Mouse (Mus musculus): ENCODE measurements around the gene Kcna10. TPM values are rescaled to one million over a fixed set of nuclear protein-coding genes. Genes with fewer than 3 reads are reported as not detected.

Kcna10 gene
- polyA plus RNA-seq, 1 experiment from 2014 or later, result not detected

DNA sequence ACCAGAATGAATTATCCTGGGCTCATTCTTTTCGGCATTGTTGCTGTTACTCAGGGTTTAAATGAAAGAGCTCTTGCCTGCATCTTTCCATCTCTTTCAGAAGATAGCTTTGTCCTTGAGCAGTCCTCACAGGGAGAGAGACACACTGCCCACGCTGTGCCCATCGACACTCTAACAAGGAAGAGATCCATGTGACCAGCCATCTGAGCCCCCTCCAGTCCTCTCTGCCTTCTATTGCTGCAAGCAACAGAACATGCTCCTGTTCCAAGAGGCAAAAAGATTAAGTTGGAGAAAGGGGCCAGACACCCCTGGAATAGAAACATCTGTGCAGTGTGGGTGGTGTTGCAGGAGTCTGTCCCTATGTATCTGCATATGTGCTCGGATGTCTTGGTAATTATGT, 4.2 kb downstream of the Kcna10 start:
- DNase-seq (ENCODE audit: low spot score), result no peak
- Histone ChIP-seq H3K9me3 (ENCODE audit: control insufficient read depth, low read length) (no peaks in the 10 kb centered on the region), H3K27ac (no peak overlapping the region), H3K9ac (no peak overlapping the region), H3K36me3 (replicated peaks; ENCODE audit: control insufficient read depth, insufficient read depth) (no peaks in the 10 kb centered on the region), H3K4me3 (replicated peaks; ENCODE audit: low read length) (no peak overlapping the region), H3K4me1 (replicated peaks; ENCODE audit: control insufficient read depth, insufficient read depth, low read length) (no peaks in the 10 kb centered on the region), H3K27me3 (ENCODE audit: control insufficient read depth, insufficient read depth, low read length) (no peaks in the 10 kb centered on the region), H3K4me2 (replicated peaks) (no peak overlapping the region)
- 74% methylated on average over 4 of the region's 4 CpGs for WGBS
- no peak for ATAC-seq (ENCODE audit: low FRiP score)

DNA sequence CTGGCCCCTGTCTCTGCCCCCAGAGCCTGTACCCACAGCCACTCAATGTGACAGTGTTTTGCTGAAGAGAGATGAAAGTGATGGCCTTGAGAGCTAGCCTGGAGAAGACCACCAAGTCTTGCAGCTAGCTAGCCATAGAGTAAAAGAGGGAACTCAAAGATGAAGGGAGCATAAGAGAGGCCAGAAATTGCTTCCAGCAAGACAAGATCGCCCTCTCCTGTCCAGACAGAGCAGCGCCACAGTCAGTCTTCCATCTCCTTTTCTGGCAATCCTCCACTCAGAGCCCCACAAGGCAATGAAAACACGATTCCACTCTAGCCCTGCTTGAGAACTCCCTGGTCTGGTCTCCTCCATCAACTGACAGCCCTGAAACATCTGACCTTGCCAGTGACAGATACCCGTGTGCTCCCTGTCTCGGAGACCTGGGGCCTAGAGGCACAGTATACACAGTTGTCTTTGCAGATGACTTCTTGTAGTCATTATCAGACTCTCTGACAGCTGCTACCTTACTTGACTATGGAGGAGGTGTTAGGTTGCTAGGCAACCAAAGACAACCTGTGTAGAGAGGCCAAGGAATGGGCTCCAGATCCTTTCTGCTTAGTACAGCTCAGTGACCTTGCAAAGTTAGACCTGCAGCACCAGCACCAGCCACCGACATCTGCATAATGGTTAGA, 5.5 kb downstream of the Kcna10 start:
- peak; percentile 81 for DNase-seq (ENCODE audit: low spot score)
- Histone ChIP-seq H3K9ac (no peak overlapping the region), H3K4me1 (replicated peaks; ENCODE audit: control insufficient read depth, insufficient read depth, low read length) (no peaks in the 10 kb centered on the region), H3K27ac (no peak overlapping the region), H3K9me3 (ENCODE audit: control insufficient read depth, low read length) (no peaks in the 10 kb centered on the region), H3K36me3 (replicated peaks; ENCODE audit: control insufficient read depth, insufficient read depth) (no peaks in the 10 kb centered on the region), H3K27me3 (ENCODE audit: control insufficient read depth, insufficient read depth, low read length) (no peaks in the 10 kb centered on the region), H3K4me3 (replicated peaks; ENCODE audit: low read length) (no peak overlapping the region), H3K4me2 (replicated peaks) (no peak overlapping the region)
- peak; percentile 84 for ATAC-seq (ENCODE audit: low FRiP score)
- whole genome bisulfite sequencing, result 38% methylated on average over 6 of the region's 6 CpGs

DNA sequence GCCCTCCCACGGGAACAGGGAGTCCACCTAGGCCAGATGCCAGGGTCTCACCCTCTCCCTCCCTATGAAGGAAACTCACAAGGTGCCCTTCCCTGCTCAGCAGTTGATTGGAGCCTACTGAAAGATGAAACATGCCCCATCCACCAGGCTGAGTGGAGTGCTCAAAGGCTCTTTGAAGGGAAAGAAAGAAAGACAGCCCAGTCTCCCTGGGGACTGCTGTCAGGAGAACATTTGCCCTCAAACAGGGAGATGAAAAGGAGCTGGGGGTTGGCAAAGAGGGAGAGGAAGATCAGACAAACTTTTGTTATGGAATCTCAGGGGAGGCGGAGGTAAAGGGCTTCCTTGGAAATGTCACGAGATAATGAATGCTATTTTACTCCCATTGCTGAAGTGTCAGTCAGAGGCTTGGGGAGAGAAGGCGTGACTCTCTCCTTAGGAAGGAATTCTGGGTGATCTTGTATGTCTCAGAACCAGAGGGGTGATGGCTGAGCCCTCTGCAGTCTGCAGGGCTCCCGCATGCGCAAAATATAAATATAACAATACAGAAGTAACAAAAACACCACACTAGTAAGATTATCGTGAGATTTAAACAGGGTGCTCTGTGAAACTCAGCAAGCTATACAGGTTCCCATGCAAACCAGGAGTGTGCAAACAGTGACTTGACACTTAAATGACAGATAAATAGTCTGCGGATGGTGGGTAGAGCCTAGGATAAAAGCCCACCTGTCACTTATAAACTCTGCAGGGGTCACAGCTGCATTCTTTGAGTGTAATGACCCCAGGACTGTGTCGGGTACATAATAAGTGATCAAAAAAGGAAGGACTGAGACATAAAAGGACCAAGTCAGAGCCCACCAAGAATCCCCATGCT, 18.7 kb downstream of the Kcna10 start:
- DNase-seq (ENCODE audit: low spot score), result no peak

DNA sequence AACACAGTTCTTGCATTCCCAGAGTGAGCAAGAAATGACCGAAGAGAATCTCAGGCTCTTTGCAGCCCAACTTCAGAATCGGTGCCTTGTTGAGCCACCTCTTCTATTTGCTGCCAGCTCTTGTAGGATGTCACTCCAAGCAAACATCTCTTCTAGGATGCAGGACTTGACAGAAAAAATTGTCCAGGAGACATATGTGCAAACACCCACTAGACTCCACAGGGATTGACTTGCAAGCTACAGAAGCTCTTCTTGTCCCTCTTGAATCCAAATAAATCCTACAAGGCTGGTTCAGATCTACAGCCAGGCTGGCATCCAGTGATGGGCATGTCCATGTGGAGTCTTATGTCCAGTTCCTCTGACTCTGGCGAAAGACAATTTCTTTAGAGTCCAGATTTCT, 21.6 kb downstream of the Kcna10 start:
- Histone ChIP-seq H3K4me3 (replicated peaks; ENCODE audit: low read length) (no peak overlapping the region), H3K4me2 (replicated peaks) (no peak overlapping the region), H3K36me3 (replicated peaks; ENCODE audit: control insufficient read depth, insufficient read depth) (no peaks in the 10 kb centered on the region), H3K27me3 (ENCODE audit: control insufficient read depth, insufficient read depth, low read length) (no peaks in the 10 kb centered on the region), H3K4me1 (replicated peaks; ENCODE audit: control insufficient read depth, insufficient read depth, low read length) (peaks cover 24% of the 10 kb centered on the region; the same call in 1 of the 2 replicates), H3K27ac (no peak overlapping the region), H3K9me3 (ENCODE audit: control insufficient read depth, low read length) (no peaks in the 10 kb centered on the region), H3K9ac (no peak overlapping the region)
- ATAC-seq (ENCODE audit: low FRiP score) (no peak), DNase-seq (ENCODE audit: low spot score) (no peak)
- 96% methylated on average over 3 of the region's 3 CpGs for WGBS

More for the DNA sequence above, 18.7 kb downstream of the Kcna10 start:
- no peaks in the 10 kb centered on the region for H3K9me3 ChIP-seq (ENCODE audit: control insufficient read depth, low read length)
- no peaks in the 10 kb centered on the region for H3K27me3 ChIP-seq (ENCODE audit: control insufficient read depth, insufficient read depth, low read length)
- H3K4me2 ChIP-seq (replicated peaks), result no peak overlapping the region
- H3K9ac ChIP-seq, result no peak overlapping the region
- no peak overlapping the region for H3K27ac ChIP-seq
- H3K4me3 ChIP-seq (replicated peaks; ENCODE audit: low read length), result no peak overlapping the region
- H3K36me3 ChIP-seq (replicated peaks; ENCODE audit: control insufficient read depth, insufficient read depth), result no peaks in the 10 kb centered on the region
- 27% methylated on average over 9 of the region's 9 CpGs for WGBS
- no peak for ATAC-seq (ENCODE audit: low FRiP score)
- H3K4me1 ChIP-seq (replicated peaks; ENCODE audit: control insufficient read depth, insufficient read depth, low read length), result peaks cover 4% of the 10 kb centered on the region; the same call in 1 of the 2 replicates

DNA sequence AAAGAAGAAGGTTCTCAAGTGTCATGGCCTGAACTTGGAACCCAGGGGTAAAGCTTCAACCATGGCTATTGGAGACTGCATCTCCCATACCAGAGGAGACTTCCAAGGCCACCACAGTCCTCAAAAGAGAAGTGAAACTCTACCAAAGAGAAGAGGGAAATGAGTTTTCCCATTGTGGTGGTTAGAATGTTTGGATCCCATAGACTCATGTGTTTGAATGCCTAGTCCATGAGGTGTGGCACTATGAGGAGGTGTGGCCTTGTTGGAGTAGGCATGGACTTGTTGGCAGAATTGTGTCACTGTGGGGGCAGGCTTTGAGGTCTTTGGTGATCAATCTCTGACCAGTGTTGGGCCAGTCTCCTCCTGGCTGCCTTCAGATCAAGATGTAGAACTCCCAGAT, 22.3 kb downstream of the Kcna10 start:
- DNase-seq (ENCODE audit: low spot score), result no peak
- Histone ChIP-seq H3K36me3 (replicated peaks; ENCODE audit: control insufficient read depth, insufficient read depth) (no peaks in the 10 kb centered on the region), H3K9me3 (ENCODE audit: control insufficient read depth, low read length) (no peaks in the 10 kb centered on the region)

DNA sequence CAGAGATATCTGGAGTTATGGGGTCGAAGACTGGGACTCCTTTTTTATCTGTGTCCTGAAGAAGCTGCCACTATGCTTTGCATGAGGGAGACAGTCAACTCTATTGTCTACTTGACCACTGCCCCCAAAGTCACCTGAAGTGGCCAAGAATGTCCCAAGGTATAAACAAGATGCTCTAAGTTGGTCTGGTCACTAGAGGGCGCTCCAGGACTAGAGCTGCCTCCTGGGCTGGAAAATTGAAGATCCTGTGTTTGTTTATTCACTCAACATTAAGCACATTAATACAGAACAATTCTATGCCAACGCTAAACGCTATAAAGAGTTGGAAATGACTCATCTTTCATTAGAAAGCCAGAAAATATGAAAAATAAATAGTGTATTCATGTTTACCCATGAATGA, 23.1 kb downstream of the Kcna10 start:
- ATAC-seq (ENCODE audit: low FRiP score) (no peak), DNase-seq (ENCODE audit: low spot score) (peak; percentile 85)
- WGBS, result 18% methylated on average over 4 of the region's 4 CpGs
- Histone ChIP-seq H3K9me3 (ENCODE audit: control insufficient read depth, low read length) (no peaks in the 10 kb centered on the region), H3K4me1 (replicated peaks; ENCODE audit: control insufficient read depth, insufficient read depth, low read length) (peaks cover 24% of the 10 kb centered on the region; the same call in 1 of the 2 replicates), H3K4me3 (replicated peaks; ENCODE audit: low read length) (no peak overlapping the region), H3K27ac (no peak overlapping the region), H3K9ac (no peak overlapping the region), H3K27me3 (ENCODE audit: control insufficient read depth, insufficient read depth, low read length) (no peaks in the 10 kb centered on the region), H3K4me2 (replicated peaks) (no peak overlapping the region), H3K36me3 (replicated peaks; ENCODE audit: control insufficient read depth, insufficient read depth) (no peaks in the 10 kb centered on the region)

More for the DNA sequence above, 22.3 kb downstream of the Kcna10 start:
- no peak overlapping the region for H3K4me3 ChIP-seq (replicated peaks; ENCODE audit: low read length)
- no peak overlapping the region for H3K4me2 ChIP-seq (replicated peaks)
- H3K27ac ChIP-seq, result no peak overlapping the region
- peaks cover 24% of the 10 kb centered on the region; the same call in 1 of the 2 replicates for H3K4me1 ChIP-seq (replicated peaks; ENCODE audit: control insufficient read depth, insufficient read depth, low read length)
- no peak for ATAC-seq (ENCODE audit: low FRiP score)
- H3K27me3 ChIP-seq (ENCODE audit: control insufficient read depth, insufficient read depth, low read length), result no peaks in the 10 kb centered on the region
- H3K9ac ChIP-seq, result no peak overlapping the region

DNA sequence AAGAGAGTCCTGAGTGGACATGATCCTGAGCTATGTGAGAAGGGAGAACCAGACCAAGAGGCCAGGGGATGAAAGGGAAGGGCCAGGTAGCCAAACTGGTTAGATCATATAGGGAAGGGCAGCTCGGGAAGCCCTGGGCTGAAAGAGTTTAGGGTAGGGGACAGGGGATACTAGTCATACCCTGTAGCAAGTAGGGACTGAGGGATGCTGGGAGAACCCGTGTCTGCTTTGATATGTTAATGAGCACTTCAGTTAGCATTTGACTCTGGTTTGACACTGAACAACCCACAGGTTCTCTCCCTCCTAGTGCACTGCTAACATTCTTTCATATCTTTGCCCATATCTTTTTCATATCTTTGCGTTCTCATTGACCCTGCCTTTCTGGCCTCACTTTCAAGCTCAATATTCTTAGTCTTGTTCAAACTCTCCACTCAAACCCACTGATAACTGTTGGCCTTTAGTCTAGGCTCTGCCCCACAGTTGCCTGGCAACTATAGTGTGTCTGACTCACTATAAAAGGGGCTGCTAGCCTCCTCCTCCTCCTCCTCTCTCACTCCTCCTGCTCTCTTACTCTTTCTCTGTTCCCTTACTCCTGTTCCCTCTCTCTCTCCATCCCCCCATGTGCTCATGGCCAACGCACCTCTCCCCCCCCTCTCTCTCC, 23.8 kb downstream of the Kcna10 start:
- Histone ChIP-seq H3K27me3 (ENCODE audit: control insufficient read depth, insufficient read depth, low read length) (no peaks in the 10 kb centered on the region), H3K4me3 (replicated peaks; ENCODE audit: low read length) (no peak overlapping the region), H3K4me1 (replicated peaks; ENCODE audit: control insufficient read depth, insufficient read depth, low read length) (peaks cover 24% of the 10 kb centered on the region; the same call in 1 of the 2 replicates), H3K27ac (no peak overlapping the region), H3K4me2 (replicated peaks) (no peak overlapping the region), H3K36me3 (replicated peaks; ENCODE audit: control insufficient read depth, insufficient read depth) (no peaks in the 10 kb centered on the region), H3K9ac (no peak overlapping the region), H3K9me3 (ENCODE audit: control insufficient read depth, low read length) (no peaks in the 10 kb centered on the region)
- no peak for DNase-seq (ENCODE audit: low spot score)
- ATAC-seq (ENCODE audit: low FRiP score), result no peak
- WGBS, result 24% methylated on average over 4 of the region's 4 CpGs

DNA sequence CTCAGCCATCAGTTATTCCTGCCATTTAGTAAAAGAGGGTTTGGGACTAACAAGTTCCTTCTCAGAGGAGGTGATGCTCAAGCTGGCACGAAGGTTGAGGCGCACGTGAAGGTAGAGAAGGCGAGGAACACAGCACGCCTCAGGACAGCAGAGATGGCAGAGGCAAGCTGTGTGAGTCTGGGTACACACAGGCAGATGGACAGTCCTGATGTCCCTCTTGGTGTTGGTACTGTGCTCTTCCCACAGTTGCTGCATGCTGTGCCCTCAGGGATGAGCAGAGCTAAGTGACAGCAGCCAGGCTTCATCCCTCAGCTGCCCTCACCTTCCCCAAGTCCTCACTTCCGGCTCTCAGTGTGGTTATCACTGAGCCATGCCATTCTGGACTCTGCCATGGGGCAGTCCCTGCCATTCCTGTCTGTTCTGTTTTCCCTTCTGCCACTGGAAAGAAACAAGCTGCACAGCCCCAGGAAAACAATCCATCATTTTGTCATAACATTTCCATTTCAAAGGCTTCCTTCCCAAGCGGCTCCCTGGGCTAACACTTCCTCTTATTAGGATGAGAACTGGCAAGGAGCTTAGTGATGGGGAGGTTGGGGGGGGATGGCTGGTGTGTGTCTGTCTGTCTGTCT, 24.9 kb downstream of the Kcna10 start:
- WGBS, result 41% methylated on average over 7 of the region's 7 CpGs
- Histone ChIP-seq H3K27me3 (ENCODE audit: control insufficient read depth, insufficient read depth, low read length) (no peaks in the 10 kb centered on the region), H3K4me3 (replicated peaks; ENCODE audit: low read length) (no peak overlapping the region), H3K9ac (no peak overlapping the region), H3K4me1 (replicated peaks; ENCODE audit: control insufficient read depth, insufficient read depth, low read length) (peaks cover 24% of the 10 kb centered on the region; the same call in 1 of the 2 replicates), H3K36me3 (replicated peaks; ENCODE audit: control insufficient read depth, insufficient read depth) (no peaks in the 10 kb centered on the region), H3K4me2 (replicated peaks) (no peak overlapping the region), H3K9me3 (ENCODE audit: control insufficient read depth, low read length) (no peaks in the 10 kb centered on the region), H3K27ac (peak overlapping the region; percentile 23; the same call in 1 of the 2 replicates)
- ATAC-seq (ENCODE audit: low FRiP score), result peak; percentile 52; the same call in 1 of the 2 replicates
- peak; percentile 55 for DNase-seq (ENCODE audit: low spot score)

DNA sequence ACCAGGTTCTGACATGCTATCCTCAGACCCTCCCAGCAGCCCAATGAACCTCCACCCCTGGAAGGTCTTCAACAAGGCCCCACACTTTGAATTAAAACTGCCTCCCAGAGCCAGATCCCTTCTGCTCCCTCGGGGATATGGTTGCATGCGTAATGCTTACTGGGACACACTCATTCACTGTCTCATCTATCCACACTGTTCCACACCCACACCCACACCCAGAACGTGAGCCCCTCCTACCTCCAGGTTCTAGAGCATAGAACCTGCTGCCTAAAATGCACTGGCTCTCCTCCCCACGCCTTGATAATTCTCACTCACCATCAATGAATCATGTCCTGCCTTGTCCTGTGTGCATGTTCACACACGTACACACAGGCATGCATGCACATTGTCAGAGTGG, 31.8 kb downstream of the Kcna10 start:
- no peaks in the 10 kb centered on the region for H3K4me1 ChIP-seq (replicated peaks; ENCODE audit: control insufficient read depth, insufficient read depth, low read length)
- no peak overlapping the region for H3K27ac ChIP-seq
- no peak overlapping the region for H3K4me3 ChIP-seq (replicated peaks; ENCODE audit: low read length)
- ATAC-seq (ENCODE audit: low FRiP score), result no peak
- H3K9me3 ChIP-seq (ENCODE audit: control insufficient read depth, low read length), result no peaks in the 10 kb centered on the region
- H3K4me2 ChIP-seq (replicated peaks), result no peak overlapping the region
- no peak overlapping the region for H3K9ac ChIP-seq
- no peaks in the 10 kb centered on the region for H3K27me3 ChIP-seq (ENCODE audit: control insufficient read depth, insufficient read depth, low read length)
- no peak for DNase-seq (ENCODE audit: low spot score)
- WGBS, result 85% methylated on average over 5 of the region's 5 CpGs
- H3K36me3 ChIP-seq (replicated peaks; ENCODE audit: control insufficient read depth, insufficient read depth), result no peaks in the 10 kb centered on the region
